Mouse (Mus musculus) CH12.LX (cell line): Measurements from ENCODE around the gene Cuedc2.

Source experiments
- BHLHE40 ChIP-seq: IDR thresholded peaks from 2 replicates; pipeline ENCODE4 v1.6.1; 2011; ENCODE audit warnings: mild to moderate bottlenecking, low read depth, low read length, improper control_type of control experiment
- CHD2 ChIP-seq: IDR thresholded peaks from 2 replicates; pipeline ENCODE4 v1.6.1; 2011; ENCODE audit warnings: low read length, improper control_type of control experiment
- CTCF ChIP-seq, 2 experiments: IDR thresholded peaks in 1 of 2; conservative IDR thresholded peaks in 1 of 2; 2 replicates each; pipeline ENCODE4 v1.5.1; 2011 to 2012; ENCODE audit warnings: low read depth in 2 of 2, low read length in 2 of 2, improper control_type of control experiment in 1 of 2, inconsistent platforms in 1 of 2, mild to moderate bottlenecking in 1 of 2, moderate library complexity in 1 of 2
- EP300 ChIP-seq: IDR thresholded peaks from 2 replicates; pipeline ENCODE4 v1.6.1; 2011; ENCODE audit warnings: low read length, improper control_type of control experiment
- HCFC1 ChIP-seq: IDR thresholded peaks from 2 replicates; pipeline ENCODE4 v1.6.1; 2012; ENCODE audit warnings: low read depth, mild to moderate bottlenecking, inconsistent platforms, low read length, improper control_type of control experiment
- IRF4 ChIP-seq: IDR thresholded peaks from 2 replicates; pipeline ENCODE4 v1.6.1; 2014; ENCODE audit warnings: low read depth, mild to moderate bottlenecking, inconsistent platforms, low read length, improper control_type of control experiment
- JUN ChIP-seq: IDR thresholded peaks from 2 replicates; pipeline ENCODE4 v1.6.1; 2011; ENCODE audit warnings: low read depth, mild to moderate bottlenecking, low read length, improper control_type of control experiment, moderate library complexity; ENCODE audit not compliant: insufficient read depth
- KAT2A ChIP-seq: IDR thresholded peaks from 2 replicates; pipeline ENCODE4 v1.6.1; 2012; ENCODE audit warnings: low read length, improper control_type of control experiment, inconsistent platforms; ENCODE audit not compliant: insufficient replicate concordance
- MYC ChIP-seq: IDR thresholded peaks from 2 replicates; pipeline ENCODE4 v1.6.1; 2011; ENCODE audit warnings: low read depth, mild to moderate bottlenecking, improper control_type of control experiment, low read length
- NELFE ChIP-seq: IDR thresholded peaks from 2 replicates; pipeline ENCODE4 v1.6.1; 2011; ENCODE audit warnings: low read depth, low read length, improper control_type of control experiment
- NRF1 ChIP-seq: IDR thresholded peaks from 2 replicates; pipeline ENCODE4 v1.6.1; 2014; ENCODE audit warnings: low read depth, mild to moderate bottlenecking, inconsistent platforms, low read length, improper control_type of control experiment, moderate library complexity
- POLR2A ChIP-seq: IDR thresholded peaks from 2 replicates; pipeline ENCODE4 v1.6.1; 2011; ENCODE audit warnings: low read depth, mild to moderate bottlenecking, improper control_type of control experiment, low read length
- USF1 ChIP-seq: IDR thresholded peaks from 2 replicates; pipeline ENCODE4 v1.6.1; 2014; ENCODE audit warnings: low read depth, mild to moderate bottlenecking, inconsistent platforms, low read length, improper control_type of control experiment
- ZNF384 ChIP-seq: IDR thresholded peaks from 2 replicates; pipeline ENCODE4 v1.6.1; 2012; ENCODE audit warnings: low read depth, low read length, improper control_type of control experiment, inconsistent platforms

DNA sequence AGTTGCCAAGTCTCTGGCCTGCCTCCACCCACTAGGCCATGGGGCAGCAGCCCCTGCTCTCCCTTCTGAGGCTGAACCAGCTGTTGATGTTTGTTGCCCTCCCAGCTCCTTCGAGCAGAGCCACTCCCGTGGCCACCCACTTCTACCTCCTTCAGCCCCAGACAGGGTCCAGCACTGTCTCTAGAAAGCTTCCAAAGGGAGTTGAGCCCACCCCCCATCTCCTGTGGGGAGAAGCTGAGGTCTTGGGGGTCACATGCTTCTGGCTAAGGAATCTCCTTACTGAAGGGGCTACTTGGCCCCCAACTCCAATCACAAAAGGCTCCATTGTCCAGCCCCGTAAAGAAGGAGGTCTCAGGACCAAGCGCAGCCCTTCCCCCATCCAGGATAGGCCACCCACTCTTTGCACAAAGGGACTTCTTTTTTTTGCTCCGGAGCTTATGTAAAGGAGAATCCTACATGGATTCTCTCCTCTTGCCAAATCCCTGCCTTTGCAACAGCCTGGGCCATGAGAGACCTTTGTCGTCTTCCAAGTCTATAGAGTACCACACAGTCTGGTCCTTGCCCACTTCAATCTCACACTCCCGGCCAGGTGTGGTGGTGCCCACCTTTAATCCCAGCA lies 5.7 kb downstream of the Cuedc2 start:
- TF ChIP-seq MYC (no peak), EP300 (no peak), NELFE (no peak), NRF1 (no peak), POLR2A (no peak), CTCF (conservative IDR thresholded peaks at IDR 0.05 in 1 of 2, IDR thresholded peaks at IDR 0.05 in 1 of 2; ENCODE audit: low read depth in 2 of 2, low read length in 2 of 2) (no peak), ZNF384 (no peak), KAT2A (no peak), CHD2 (no peak), IRF4 (no peak), JUN (no peak), HCFC1 (no peak), USF1 (no peak), BHLHE40 (no peak)
